Mouse (Mus musculus) liver, embryonic 12.5 days (tissue): ENCODE results near the gene Zc3h18. TPM values are rescaled to one million over a fixed set of nuclear protein-coding genes. Genes with fewer than 3 reads are reported as not detected.

Experiments used
- ATAC-seq: fragments of 200-750 bp; cut with Nextera tagmentation; 2 replicates; pipeline ENCODE4 v1.8.0; 2017; ENCODE audit warnings: moderate number of reproducible peaks, mild to moderate bottlenecking, moderate library complexity
- H3K27ac ChIP-seq: fragments of 300-500 bp; sonication (generic); 2 replicates; pipeline ENCODE4 v1.5.1; 2016; ENCODE audit warnings: mild to moderate bottlenecking
- H3K27me3 ChIP-seq: fragments of 300-500 bp; sonication (generic); replicated peaks from 2 replicates; pipeline ENCODE4 v1.6.1; 2016; ENCODE audit warnings: mild to moderate bottlenecking, moderate library complexity
- H3K36me3 ChIP-seq: fragments of 300-500 bp; sonication (generic); 2 replicates; pipeline ENCODE4 v1.6.1; 2016; ENCODE audit warnings: mild to moderate bottlenecking, moderate library complexity
- H3K4me1 ChIP-seq: fragments of 300-500 bp; sonication (generic); 2 replicates; pipeline ENCODE4 v1.6.1; 2016
- H3K4me2 ChIP-seq: fragments of 300-500 bp; sonication (generic); 2 replicates; pipeline ENCODE4 v1.6.1; 2016; ENCODE audit warnings: mild to moderate bottlenecking, moderate library complexity
- H3K4me3 ChIP-seq: fragments of 300-500 bp; sonication (generic); 2 replicates; pipeline ENCODE4 v1.5.1; 2016; ENCODE audit warnings: mild to moderate bottlenecking, moderate library complexity
- H3K9ac ChIP-seq: fragments of 300-500 bp; sonication (generic); 2 replicates; pipeline ENCODE4 v1.6.1; 2016; ENCODE audit warnings: mild to moderate bottlenecking, moderate library complexity
- H3K9me3 ChIP-seq: fragments of 300-500 bp; sonication (generic); replicated peaks from 2 replicates; pipeline ENCODE4 v1.6.1; 2016; ENCODE audit warnings: mild to moderate bottlenecking, moderate library complexity
- WGBS: fragments of 180-500 bp; shearing (Covaris S2); methylation state at CpG from one replicate; pipeline ENCODE4 v1.1.7; 2016; ENCODE audit not compliant: insufficient replicate concordance; 5-methylcytosine and 5-hydroxymethylcytosine counted together
- polyA plus RNA-seq: library from polyadenylated mRNA; unstranded; fragments of >200 nt; fragmentation: Nextera tagmentation; extraction: Ambion mirVana; gene quantifications from 2 replicates; pipeline ENCODE4 v1.2.1, GENCODE M21; 2016

The Zc3h18 gene
- polyA plus RNA-seq, 1 experiment from 2014 or later, result 48.7 TPM

DNA sequence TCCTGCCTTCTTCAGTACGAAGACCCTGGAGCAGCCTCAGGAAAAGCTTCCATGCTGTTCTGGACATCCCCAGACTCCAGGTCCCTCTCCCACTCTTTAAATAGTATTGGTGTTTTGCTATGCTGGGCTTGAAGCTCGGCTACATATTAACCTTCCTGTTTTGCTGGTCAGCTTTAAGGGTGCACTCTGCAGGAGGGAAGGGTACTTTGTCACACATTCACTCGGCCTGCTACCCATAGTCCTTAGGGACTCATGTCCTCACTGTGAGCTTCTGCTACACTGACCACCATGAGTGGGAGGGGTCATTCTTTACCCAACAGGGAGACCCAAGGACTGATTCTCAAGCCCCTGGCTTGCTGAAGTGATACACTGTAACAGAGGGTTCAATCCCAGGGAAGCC, 54.2 kb downstream of the Zc3h18 start:
- peak overlapping the region; percentile 90; the same call in 1 of the 2 replicates for H3K4me2 ChIP-seq
- peaks cover 26% of the 10 kb centered on the region for H3K36me3 ChIP-seq
- no peak for ATAC-seq
- 0 out of 2 replicates have a peak, but pooled peaks cover 3% of the 10 kb centered on the region for H3K9me3 ChIP-seq
- 0 out of 2 replicates have a peak overlapping the region, but pooled peaks have one; percentile 3 for H3K27ac ChIP-seq
- H3K9ac ChIP-seq, result no peak overlapping the region
- peaks cover 40% of the 10 kb centered on the region for H3K4me1 ChIP-seq
- H3K4me3 ChIP-seq, result no peak overlapping the region
- peaks cover 3% of the 10 kb centered on the region; the same call in 1 of the 2 replicates for H3K27me3 ChIP-seq
- 67% methylated on average over 3 of the region's 3 CpGs for WGBS

- peaks cover 40% of the 10 kb centered on the region for H3K4me1 ChIP-seq
- peak overlapping the region; percentile 63 for H3K4me3 ChIP-seq
- H3K27me3 ChIP-seq, result peaks cover 3% of the 10 kb centered on the region; the same call in 1 of the 2 replicates
- H3K27ac ChIP-seq, result peak overlapping the region; percentile 68
- 0 out of 2 replicates have a peak, but pooled peaks cover 3% of the 10 kb centered on the region for H3K9me3 ChIP-seq
- 19% methylated on average over 18 of the region's 18 CpGs for WGBS
- ATAC-seq, result no peak
- peaks cover 38% of the 10 kb centered on the region for H3K36me3 ChIP-seq
- H3K4me2 ChIP-seq, result peak overlapping the region; percentile 90
- peak overlapping the region; percentile 67 for H3K9ac ChIP-seq
These were observed 55.5 kb downstream of the Zc3h18 start for GRCm38 (mm10) chr8:122431694-122432442.

- 1% methylated on average over 45 of the region's 45 CpGs for WGBS
- Histone ChIP-seq H3K4me3 (peak within 1 kb of the TSS; percentile 63), H3K9me3 (0 out of 2 replicates have a peak, but pooled peaks cover 3% of the 10 kb centered on the region)
These were observed 56.2 kb downstream of the Zc3h18 start, which contains the start of gene Cyba for GRCm38 (mm10) chr8:122432443-122433268. TSS of gene Cyba (minus strand) at chr8:122432930.

GRCm38 (mm10) chr8:122433269-122433905, 57.0 kb downstream of the Zc3h18 start:
- Histone ChIP-seq H3K4me1 (peaks cover 49% of the 10 kb centered on the region), H3K27ac (0 out of 2 replicates have a peak overlapping the region, but pooled peaks have one; percentile 68), H3K9ac (no peak overlapping the region), H3K4me3 (no peak overlapping the region), H3K27me3 (peaks cover 3% of the 10 kb centered on the region; the same call in 1 of the 2 replicates), H3K36me3 (peaks cover 40% of the 10 kb centered on the region), H3K9me3 (0 out of 2 replicates have a peak, but pooled peaks cover 3% of the 10 kb centered on the region), H3K4me2 (peak overlapping the region; percentile 90)
- ATAC-seq, result peak; percentile 30; the same call in 1 of the 2 replicates
- WGBS, result 57% methylated on average over 11 of the region's 11 CpGs

More at GRCm38 (mm10) chr8:122432443-122433268, 56.2 kb downstream of the Zc3h18 start, which contains the start of gene Cyba:
- H3K9ac ChIP-seq, result peak within 1 kb of the TSS; percentile 67
- peak; percentile 75 for ATAC-seq
- peak within 1 kb of the TSS; percentile 90 for H3K4me2 ChIP-seq
- H3K36me3 ChIP-seq, result peaks cover 40% of the 10 kb centered on the region
- peaks cover 42% of the 10 kb centered on the region for H3K4me1 ChIP-seq
- peaks cover 3% of the 10 kb centered on the region; the same call in 1 of the 2 replicates for H3K27me3 ChIP-seq
- peak within 1 kb of the TSS; percentile 68 for H3K27ac ChIP-seq

DNA sequence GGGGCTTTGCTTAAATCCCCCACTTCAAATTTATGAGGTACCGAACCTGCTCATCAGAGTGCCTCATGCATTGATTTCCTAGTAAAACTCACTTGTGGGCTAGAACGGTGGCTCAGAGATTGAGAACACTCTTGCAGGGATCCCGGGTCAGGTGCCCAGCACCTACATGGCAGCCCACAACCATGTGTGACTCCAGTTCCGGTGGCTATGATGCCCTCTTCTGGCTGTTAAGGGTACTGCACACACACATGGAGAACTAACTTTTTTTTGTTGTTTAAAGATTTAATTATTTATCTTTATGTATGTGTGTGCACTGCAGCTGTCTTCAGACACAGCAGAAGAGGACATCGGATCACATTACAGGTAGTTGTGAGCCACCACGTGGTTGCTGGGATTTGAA, 59.0 kb downstream of the Zc3h18 start:
- no peak for ATAC-seq
- peaks cover 48% of the 10 kb centered on the region for H3K36me3 ChIP-seq
- no peak overlapping the region for H3K4me3 ChIP-seq
- 0 out of 2 replicates have a peak, but pooled peaks cover 3% of the 10 kb centered on the region for H3K9me3 ChIP-seq
- no peak overlapping the region for H3K9ac ChIP-seq
- H3K27me3 ChIP-seq, result peaks cover 3% of the 10 kb centered on the region; the same call in 1 of the 2 replicates
- 80% methylated on average over 6 of the region's 6 CpGs for WGBS
- no peak overlapping the region for H3K27ac ChIP-seq
- no peak overlapping the region for H3K4me2 ChIP-seq
- peaks cover 50% of the 10 kb centered on the region for H3K4me1 ChIP-seq

DNA sequence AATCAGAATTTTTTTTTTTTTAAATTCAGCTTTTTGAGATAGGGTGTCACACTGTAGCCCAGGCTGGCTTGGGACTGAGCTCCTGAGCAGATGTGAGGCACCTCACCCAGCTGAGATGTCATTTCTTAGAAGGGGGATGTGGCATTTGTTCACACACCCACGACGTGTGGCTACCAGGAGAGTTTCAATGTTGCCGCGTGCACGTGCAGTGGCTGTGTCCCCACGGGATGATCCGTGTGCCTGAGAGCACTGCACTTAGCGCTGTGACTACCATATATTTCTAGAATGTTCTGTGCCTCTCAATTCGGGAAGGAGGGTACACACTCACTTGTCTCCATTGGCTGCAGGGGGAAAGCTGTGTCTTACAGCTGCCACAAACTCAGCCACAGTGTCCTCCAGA, 59.7 kb downstream of the Zc3h18 start:
- WGBS, result 85% methylated on average over 9 of the region's 9 CpGs

GRCm38 (mm10) chr8:122436586-122437125, 60.2 kb downstream of the Zc3h18 start:
- Histone ChIP-seq H3K27me3 (peaks cover 3% of the 10 kb centered on the region; the same call in 1 of the 2 replicates), H3K9me3 (0 out of 2 replicates have a peak, but pooled peaks cover 3% of the 10 kb centered on the region), H3K36me3 (peaks cover 48% of the 10 kb centered on the region), H3K4me1 (peaks cover 37% of the 10 kb centered on the region), H3K4me3 (no peak overlapping the region), H3K9ac (no peak overlapping the region), H3K4me2 (no peak overlapping the region), H3K27ac (0 out of 2 replicates have a peak overlapping the region, but pooled peaks have one; percentile 5)
- ATAC-seq, result no peak
- 70% methylated on average over 20 of the region's 20 CpGs for WGBS

More for the DNA sequence above, 59.7 kb downstream of the Zc3h18 start:
- peaks cover 3% of the 10 kb centered on the region; the same call in 1 of the 2 replicates for H3K27me3 ChIP-seq
- H3K27ac ChIP-seq, result 0 out of 2 replicates have a peak overlapping the region, but pooled peaks have one; percentile 5
- peaks cover 48% of the 10 kb centered on the region for H3K36me3 ChIP-seq
- H3K4me1 ChIP-seq, result peaks cover 42% of the 10 kb centered on the region
- H3K9ac ChIP-seq, result no peak overlapping the region
- no peak overlapping the region for H3K4me2 ChIP-seq
- H3K9me3 ChIP-seq, result 0 out of 2 replicates have a peak, but pooled peaks cover 3% of the 10 kb centered on the region
- H3K4me3 ChIP-seq, result no peak overlapping the region
- ATAC-seq, result no peak

- H3K4me3 ChIP-seq, result no peak overlapping the region
- 77% methylated on average over 13 of the region's 13 CpGs for WGBS
- 0 out of 2 replicates have a peak overlapping the region, but pooled peaks have one; percentile 45 for H3K27ac ChIP-seq
- H3K36me3 ChIP-seq, result peaks cover 48% of the 10 kb centered on the region
- H3K4me2 ChIP-seq, result no peak overlapping the region
- H3K9ac ChIP-seq, result 0 out of 2 replicates have a peak overlapping the region, but pooled peaks have one; percentile 20
- H3K9me3 ChIP-seq, result 0 out of 2 replicates have a peak, but pooled peaks cover 3% of the 10 kb centered on the region
- peaks cover 33% of the 10 kb centered on the region for H3K4me1 ChIP-seq
- H3K27me3 ChIP-seq, result 0 out of 2 replicates have a peak, but pooled peaks cover 3% of the 10 kb centered on the region
- no peak for ATAC-seq
These were observed 61.4 kb downstream of the Zc3h18 start for GRCm38 (mm10) chr8:122437708-122438331.

DNA sequence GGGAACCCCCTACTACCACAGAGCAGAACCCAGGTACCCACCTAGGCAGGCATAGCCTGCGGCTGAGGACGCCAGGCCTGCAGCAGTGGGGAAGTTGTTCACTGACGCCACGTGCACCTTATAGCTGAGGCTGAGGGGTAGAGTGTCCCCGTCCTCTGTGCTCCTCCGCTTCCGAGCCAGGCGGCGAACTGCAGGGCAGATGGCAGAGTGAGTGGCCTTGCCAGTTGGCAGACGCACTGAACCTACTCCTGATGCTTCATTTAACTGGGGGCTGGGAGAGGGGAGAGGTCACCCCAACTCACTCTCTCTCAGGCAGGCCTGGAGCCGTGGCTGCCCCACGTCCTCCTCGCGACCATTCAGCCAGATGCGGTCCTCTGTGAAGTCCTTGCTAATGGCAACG, 62.9 kb downstream of the Zc3h18 start:
- 89% methylated on average over 16 of the region's 16 CpGs for WGBS
- no peak for ATAC-seq
- peaks cover 39% of the 10 kb centered on the region for H3K36me3 ChIP-seq

GRCm38 (mm10) chr8:122441326-122441725, 64.9 kb downstream of the Zc3h18 start:
- peaks cover 44% of the 10 kb centered on the region for H3K4me1 ChIP-seq

More for the DNA sequence above, 62.9 kb downstream of the Zc3h18 start:
- Histone ChIP-seq H3K9ac (no peak overlapping the region), H3K9me3 (0 out of 2 replicates have a peak, but pooled peaks cover 3% of the 10 kb centered on the region), H3K4me3 (no peak overlapping the region), H3K4me1 (peaks cover 32% of the 10 kb centered on the region), H3K4me2 (no peak overlapping the region), H3K27ac (no peak overlapping the region), H3K27me3 (0 out of 2 replicates have a peak, but pooled peaks cover 3% of the 10 kb centered on the region)

More at GRCm38 (mm10) chr8:122441326-122441725, 64.9 kb downstream of the Zc3h18 start:
- no peak for ATAC-seq
- H3K27me3 ChIP-seq, result 0 out of 2 replicates have a peak, but pooled peaks cover 3% of the 10 kb centered on the region
- no peak overlapping the region for H3K4me2 ChIP-seq
- H3K9me3 ChIP-seq, result no peaks in the 10 kb centered on the region
- H3K4me3 ChIP-seq, result no peak overlapping the region
- no peak overlapping the region for H3K27ac ChIP-seq
- 81% methylated on average over 1 of the region's 1 CpGs for WGBS
- H3K9ac ChIP-seq, result no peak overlapping the region
- H3K36me3 ChIP-seq, result peaks cover 20% of the 10 kb centered on the region
